Mouse (Mus musculus) heart, embryonic 14.5 days (tissue): ENCODE measurements around the gene Rala. TPM values are rescaled to one million over a fixed set of nuclear protein-coding genes. Genes with fewer than 3 reads are reported as not detected.

Experiments
- ATAC-seq: fragments of 200-750 bp; cut with Nextera tagmentation; 2 replicates; pipeline ENCODE4 v1.8.0; 2017; ENCODE audit warnings: low read depth, moderate TSS enrichment; ENCODE audit not compliant: insufficient number of reproducible peaks, insufficient read depth, low FRiP score
- H3K27ac ChIP-seq, 2 experiments: fragments of 200-500 bp in 1 of 2; fragments of 300-500 bp in 1 of 2; sonication (generic) in 1 of 2; replicated peaks in 1 of 2; 2 replicates each; pipeline ENCODE4 v1.5.1; 2012 to 2014; ENCODE audit warnings: low read depth in 2 of 2, low read length in 2 of 2, control low read depth in 1 of 2, mild to moderate bottlenecking in 1 of 2, mixed read lengths in 1 of 2; ENCODE audit not compliant: control insufficient read depth in 1 of 2, insufficient read depth in 1 of 2
- H3K27me3 ChIP-seq: fragments of 300-500 bp; sonication (generic); 2 replicates; pipeline ENCODE4 v1.6.1; 2014; ENCODE audit warnings: mild to moderate bottlenecking, low read length, control low read depth; ENCODE audit not compliant: control insufficient read depth, insufficient read depth
- H3K36me3 ChIP-seq: fragments of 300-500 bp; sonication (generic); 2 replicates; pipeline ENCODE4 v1.6.1; 2014; ENCODE audit warnings: mild to moderate bottlenecking, control low read depth, low read length, mixed read lengths; ENCODE audit not compliant: control insufficient read depth, insufficient read depth
- H3K4me1 ChIP-seq, 2 experiments: fragments of 200-500 bp in 1 of 2; fragments of 300-500 bp in 1 of 2; sonication (generic) in 1 of 2; 2 replicates each; pipeline ENCODE4 v1.6.1; 2012 to 2014; ENCODE audit warnings: low read length in 2 of 2, control low read depth in 1 of 2, mixed read lengths in 1 of 2; ENCODE audit not compliant: control insufficient read depth in 2 of 2, insufficient read depth in 2 of 2
- H3K4me2 ChIP-seq: fragments of 300-500 bp; sonication (generic); 2 replicates; pipeline ENCODE4 v1.6.1; 2014; ENCODE audit warnings: mild to moderate bottlenecking, low read length
- H3K4me3 ChIP-seq, 2 experiments: fragments of 200-500 bp in 1 of 2; fragments of 300-500 bp in 1 of 2; sonication (generic) in 1 of 2; 2 replicates each; pipeline ENCODE4 v1.5.1; 2012 to 2014; ENCODE audit warnings: low read length in 2 of 2, mild to moderate bottlenecking in 2 of 2, control low read depth in 1 of 2, low read depth in 1 of 2, moderate library complexity in 1 of 2; ENCODE audit not compliant: control insufficient read depth in 1 of 2, insufficient read depth in 1 of 2
- H3K9ac ChIP-seq: fragments of 300-500 bp; sonication (generic); 2 replicates; pipeline ENCODE4 v1.6.1; 2014; ENCODE audit warnings: mild to moderate bottlenecking, low read length
- H3K9me3 ChIP-seq: fragments of 300-500 bp; sonication (generic); 2 replicates; pipeline ENCODE4 v1.6.1; 2016; ENCODE audit warnings: low read length, control low read depth; ENCODE audit not compliant: control insufficient read depth
- WGBS: fragments of 180-500 bp; shearing (Covaris S2); extraction: QIAGEN DNeasy Blood & Tissue Kit; methylation state at CpG from one replicate; pipeline ENCODE4 v1.1.7; 2014; 5-methylcytosine and 5-hydroxymethylcytosine counted together
- polyA plus RNA-seq: library from polyadenylated mRNA; unstranded; fragments of >200 nt; fragmentation: Nextera tagmentation; extraction: Ambion mirVana; gene quantifications from 2 replicates; pipeline ENCODE4 v1.2.1, GENCODE M21; 2014

Gene Rala
- polyA plus RNA-seq, 1 experiment from 2014 or later = 83.7 TPM

DNA sequence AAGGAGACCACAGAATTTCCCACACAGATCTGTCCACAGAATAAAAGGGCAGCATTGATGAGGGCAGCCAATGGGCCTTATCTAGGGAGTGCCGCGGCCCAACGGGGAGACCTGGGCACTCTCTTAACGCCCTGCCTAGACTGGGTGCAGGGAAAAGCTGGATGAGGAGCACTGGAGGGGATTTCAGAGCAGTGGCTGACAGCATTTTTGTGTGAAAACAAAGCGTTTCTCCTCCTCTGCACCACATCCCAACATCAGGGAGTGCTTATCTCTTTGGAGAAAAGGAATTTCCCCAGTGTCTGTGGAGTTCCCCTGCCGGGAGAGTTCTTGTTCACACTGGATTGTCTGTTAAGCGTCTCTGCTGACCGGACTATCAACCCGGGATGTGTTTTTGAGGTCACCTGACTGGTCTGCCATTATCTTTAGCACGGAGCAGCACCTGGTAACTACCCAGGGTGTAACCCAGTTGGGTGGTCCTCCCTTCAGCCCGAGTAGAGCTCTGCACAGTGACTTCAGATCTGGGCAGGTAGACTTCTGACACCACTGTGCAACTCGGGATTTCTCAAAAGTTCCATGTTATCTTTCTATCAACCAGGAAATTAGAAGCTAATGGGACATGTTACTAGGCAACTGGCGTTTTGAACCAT is 88.4 kb downstream of the Rala start:
- no peak overlapping the region for H3K27ac ChIP-seq
- H3K9ac ChIP-seq = peak overlapping the region; percentile 18; the same call in 1 of the 2 replicates

DNA sequence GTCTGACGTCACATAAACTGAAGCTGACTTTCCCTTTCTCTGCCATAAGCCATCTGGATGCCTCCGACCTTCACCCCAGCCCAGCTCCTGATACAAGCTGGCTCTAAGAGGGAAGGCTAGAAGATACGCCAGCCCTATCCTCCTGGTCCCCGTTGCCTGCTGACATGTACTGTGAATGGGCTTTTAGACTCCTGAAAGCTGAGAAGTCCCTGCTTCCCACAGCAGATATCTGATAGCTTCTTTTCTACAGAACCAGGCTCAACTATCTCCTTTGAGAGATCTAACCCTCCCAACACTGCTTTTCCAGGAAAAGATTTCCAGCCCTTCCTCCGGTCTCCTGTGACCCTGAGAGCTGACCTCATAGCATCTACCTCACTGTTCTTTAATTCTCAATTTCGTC is 89.3 kb downstream of the Rala start:
- Histone ChIP-seq H3K36me3 (no peaks in the 10 kb centered on the region), H3K4me2 (peak overlapping the region; percentile 57; the same call in 1 of the 2 replicates), H3K9me3 (no peaks in the 10 kb centered on the region), H3K9ac (no peak overlapping the region), H3K4me3 (no peak overlapping the region), H3K27ac (no peak overlapping the region), H3K4me1 (peaks cover 13% of the 10 kb centered on the region in 2 experiments), H3K27me3 (no peaks in the 10 kb centered on the region)
- ATAC-seq = no peak
- WGBS = 29% methylated on average over 6 of the region's 6 CpGs

More for the DNA sequence above, 88.4 kb downstream of the Rala start:
- peak overlapping the region; percentile 57 for H3K4me2 ChIP-seq
- H3K36me3 ChIP-seq = no peaks in the 10 kb centered on the region
- no peaks in the 10 kb centered on the region for H3K27me3 ChIP-seq
- H3K9me3 ChIP-seq = 0 out of 2 replicates have a peak, but pooled peaks cover 2% of the 10 kb centered on the region
- WGBS = 4% methylated on average over 13 of the region's 13 CpGs
- H3K4me3 ChIP-seq = peak overlapping the region; percentile 0 to 16; a peak in 2 of 4 replicates
- ATAC-seq = no peak
- peaks cover 13% of the 10 kb centered on the region in 2 experiments for H3K4me1 ChIP-seq

DNA sequence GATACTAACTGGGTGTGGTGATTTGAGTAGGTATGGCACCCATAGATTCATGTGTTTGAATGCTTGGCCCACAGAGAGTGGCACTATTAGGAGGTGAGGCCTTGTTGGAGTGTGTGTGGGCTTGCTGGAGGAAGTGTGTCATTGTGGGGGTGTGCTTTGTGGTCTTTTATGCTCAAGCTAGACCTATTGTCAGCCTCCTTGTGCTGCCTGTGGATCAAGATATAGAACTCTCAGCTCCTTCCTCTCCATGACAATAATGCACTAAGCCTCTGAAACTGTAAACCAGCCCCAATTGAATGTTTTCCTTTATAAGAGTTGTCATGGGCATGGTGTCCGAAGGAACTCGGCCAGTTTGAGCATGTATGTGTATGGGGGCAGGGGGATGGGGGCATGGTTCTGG is 100.7 kb downstream of the Rala start:
- Histone ChIP-seq H3K9ac (no peak overlapping the region), H3K36me3 (no peaks in the 10 kb centered on the region), H3K4me3 (no peak overlapping the region), H3K27me3 (no peaks in the 10 kb centered on the region), H3K4me2 (no peak overlapping the region), H3K4me1 (peaks cover 0 to 3% of the 10 kb centered on the region in 2 experiments; a peak in 3 of 4 replicates), H3K9me3 (no peaks in the 10 kb centered on the region), H3K27ac (no peak overlapping the region)
- 69% methylated on average over 2 of the region's 2 CpGs for WGBS
- no peak for ATAC-seq

GRCm38 (mm10) chr13:17842756-17843155 is 101.3 kb downstream of the Rala start:
- Histone ChIP-seq H3K27me3 (no peaks in the 10 kb centered on the region), H3K27ac (no peak overlapping the region), H3K9ac (no peak overlapping the region), H3K9me3 (no peaks in the 10 kb centered on the region), H3K4me2 (no peak overlapping the region), H3K36me3 (no peaks in the 10 kb centered on the region), H3K4me3 (no peak overlapping the region), H3K4me1 (peaks cover 0 to 3% of the 10 kb centered on the region in 2 experiments; a peak in 3 of 4 replicates)
- ATAC-seq = no peak
- 74% methylated on average over 4 of the region's 4 CpGs for WGBS

GRCm38 (mm10) chr13:17839137-17839536 is 104.9 kb downstream of the Rala start:
- H3K4me3 ChIP-seq = no peak overlapping the region
- 68% methylated on average over 5 of the region's 5 CpGs for WGBS
- H3K27ac ChIP-seq = no peak overlapping the region
- H3K27me3 ChIP-seq = no peaks in the 10 kb centered on the region
- no peak overlapping the region for H3K9ac ChIP-seq
- H3K9me3 ChIP-seq = no peaks in the 10 kb centered on the region
- peaks cover 0 to 3% of the 10 kb centered on the region in 2 experiments; a peak in 3 of 4 replicates for H3K4me1 ChIP-seq
- ATAC-seq = no peak
- no peaks in the 10 kb centered on the region for H3K36me3 ChIP-seq
- peak overlapping the region; percentile 27 for H3K4me2 ChIP-seq

DNA sequence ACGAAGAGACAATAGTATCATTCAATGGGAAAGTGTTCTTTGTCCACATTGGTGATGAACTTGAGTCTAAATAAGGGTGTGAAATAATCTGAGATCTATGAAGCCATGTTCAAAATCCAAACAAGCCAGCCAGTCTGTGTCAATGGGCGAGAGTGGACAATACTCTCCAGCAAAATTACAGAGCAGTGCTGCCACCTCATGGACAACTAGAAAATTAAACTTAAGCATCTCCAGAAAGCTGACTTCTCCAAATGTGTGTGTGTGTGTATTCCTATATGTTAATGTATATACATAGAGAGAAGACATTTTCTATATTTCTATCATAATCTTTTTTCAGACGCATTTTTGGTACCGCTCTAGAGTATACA is 105.6 kb downstream of the Rala start:
- Histone ChIP-seq H3K4me2 (peak overlapping the region; percentile 27; the same call in 1 of the 2 replicates), H3K27ac (no peak overlapping the region), H3K27me3 (no peaks in the 10 kb centered on the region), H3K9ac (no peak overlapping the region), H3K36me3 (no peaks in the 10 kb centered on the region), H3K4me1 (peaks cover 0 to 3% of the 10 kb centered on the region in 2 experiments; a peak in 3 of 4 replicates), H3K4me3 (no peak overlapping the region), H3K9me3 (no peaks in the 10 kb centered on the region)
- 34% methylated on average over 4 of the region's 4 CpGs for WGBS
- ATAC-seq = no peak

DNA sequence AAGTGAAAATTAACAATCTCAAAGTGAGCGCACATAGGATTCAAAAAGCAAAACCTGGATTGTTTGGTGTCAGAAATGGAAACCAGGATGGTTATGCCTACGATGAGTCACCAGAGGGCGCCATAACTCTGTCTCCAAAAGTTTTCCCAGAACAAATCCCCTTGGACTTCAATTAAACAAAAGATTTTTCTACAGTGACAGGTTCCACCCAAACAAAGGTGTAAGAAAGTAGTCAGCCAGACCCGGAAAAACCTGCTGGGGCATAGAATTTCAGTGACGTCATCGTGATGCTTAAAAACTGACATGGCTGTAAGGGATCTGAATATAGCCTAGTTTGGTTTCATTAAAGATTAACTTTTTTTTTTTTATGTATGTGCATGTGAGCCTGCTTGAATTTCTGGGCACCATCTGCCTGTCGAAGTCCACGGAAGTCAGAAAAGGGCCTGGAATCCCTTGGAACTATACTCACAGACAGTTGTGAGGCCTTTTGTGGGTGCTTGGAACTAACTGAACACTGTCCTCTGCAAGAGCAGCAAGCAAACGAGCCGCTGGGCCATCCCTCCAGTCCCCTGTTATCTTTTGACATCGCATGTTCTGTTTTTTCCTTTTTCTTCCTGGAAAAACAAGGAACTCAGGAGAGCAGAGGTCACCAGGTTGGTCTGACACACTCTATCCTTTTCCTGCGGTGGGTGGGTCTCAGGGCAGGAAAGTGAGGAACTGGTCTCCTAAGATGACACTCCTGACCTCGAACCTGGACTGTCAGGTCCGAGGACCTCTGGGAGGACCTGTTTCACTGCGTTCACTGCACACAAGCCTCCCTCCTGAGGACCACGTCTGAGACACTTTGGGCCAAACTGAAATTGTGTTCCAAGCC is 106.2 kb downstream of the Rala start:
- H3K9me3 ChIP-seq = no peaks in the 10 kb centered on the region
- no peak for ATAC-seq
- peaks cover 0 to 3% of the 10 kb centered on the region in 2 experiments; a peak in 3 of 4 replicates for H3K4me1 ChIP-seq
- 40% methylated on average over 16 of the region's 16 CpGs for WGBS
- no peaks in the 10 kb centered on the region for H3K36me3 ChIP-seq
- H3K27me3 ChIP-seq = no peaks in the 10 kb centered on the region
- no peak overlapping the region for H3K4me2 ChIP-seq
- H3K9ac ChIP-seq = no peak overlapping the region
- no peak overlapping the region for H3K4me3 ChIP-seq
- H3K27ac ChIP-seq = no peak overlapping the region
